Mouse (Mus musculus) retina, postnatal 7 days (tissue): Measurements from ENCODE around the gene Ppp1r12b.

Experiments used
- DNase-seq: peaks from one replicate; pipeline ENCODE4 v3.0.0-alpha.2; 2012; ENCODE audit warnings: low read depth, low spot score

The Ppp1r12b gene

DNA sequence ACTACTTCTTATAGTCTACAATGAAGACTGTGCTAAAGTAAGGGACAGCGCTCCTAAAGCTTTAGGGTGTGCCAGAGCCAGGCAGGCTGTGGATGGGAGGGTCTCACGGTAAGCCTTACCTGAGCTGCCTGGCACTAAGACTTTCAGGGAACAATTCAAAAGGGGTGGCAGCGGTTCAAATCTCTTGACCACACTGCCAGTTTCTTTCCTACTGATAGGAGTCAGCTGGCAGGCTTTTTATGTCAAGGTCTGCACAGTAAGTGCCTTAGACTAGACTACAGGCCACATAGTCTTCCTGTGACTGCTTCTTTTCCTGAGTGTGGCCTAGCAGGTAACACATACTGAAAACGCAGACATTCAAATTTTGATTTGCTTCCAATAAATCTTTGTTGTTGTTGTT lies 192.5 kb downstream of the Ppp1r12b start:
- DNase-seq: no peak

DNA sequence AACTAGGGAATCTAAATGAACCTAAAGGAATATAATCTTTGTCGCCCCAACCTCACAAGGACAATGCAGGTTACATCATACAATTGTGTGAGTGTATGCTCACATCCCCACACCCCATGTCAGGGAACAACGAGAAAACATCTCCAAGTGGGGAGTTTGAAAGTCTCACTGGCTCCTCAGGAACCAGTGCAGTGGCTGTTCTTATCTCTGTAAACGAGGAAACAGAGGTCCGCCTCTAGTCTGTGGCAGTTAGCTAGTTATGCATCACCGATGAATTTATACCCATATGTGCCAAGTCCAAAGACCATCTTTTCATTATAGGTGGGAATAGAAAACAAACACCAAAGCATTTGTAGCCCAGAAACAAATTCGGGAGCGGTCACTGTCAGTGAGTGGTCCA lies 194.2 kb downstream of the Ppp1r12b start:
- DNase-seq: no peak

DNA sequence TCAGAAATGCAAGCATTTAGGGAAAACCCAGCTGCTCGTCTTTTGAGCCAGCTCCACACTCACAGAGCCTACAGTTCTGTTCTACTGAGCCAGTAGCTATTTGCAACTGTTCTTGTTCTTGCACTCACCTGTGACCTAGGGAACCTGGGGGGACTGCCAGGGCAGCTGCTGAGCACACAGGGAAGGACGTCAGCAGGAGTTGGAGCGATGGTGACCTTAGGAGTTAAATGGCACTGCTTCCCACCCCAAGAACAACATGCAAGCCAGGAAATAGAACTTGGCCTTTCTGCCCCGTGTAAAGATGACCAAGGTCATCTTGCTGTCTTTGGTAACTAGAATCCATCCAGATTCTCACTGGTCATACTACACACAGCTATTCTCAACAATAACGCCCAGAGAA lies 195.1 kb downstream of the Ppp1r12b start:
- DNase-seq: no peak

DNA sequence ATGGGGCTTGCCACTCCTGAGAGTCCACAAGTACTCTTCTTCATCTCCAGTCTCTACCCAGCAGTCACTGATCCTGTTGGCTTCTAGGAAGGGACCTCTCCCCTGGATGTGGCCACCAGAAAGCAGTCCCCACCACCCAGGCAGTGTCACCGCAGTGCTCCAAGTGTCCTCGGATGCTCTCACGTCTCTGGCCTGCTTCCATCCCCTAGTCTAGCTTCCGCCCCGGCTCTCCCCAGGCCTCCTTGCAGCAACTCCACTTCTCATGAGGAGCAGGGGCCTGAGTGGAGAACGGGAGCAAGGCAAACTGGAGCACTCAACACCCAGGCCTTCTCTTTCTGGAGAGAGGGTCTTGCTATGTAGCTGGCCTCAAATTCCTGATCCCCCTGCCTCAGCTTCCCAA lies 196.6 kb downstream of the Ppp1r12b start:
- DNase-seq: no peak

DNA sequence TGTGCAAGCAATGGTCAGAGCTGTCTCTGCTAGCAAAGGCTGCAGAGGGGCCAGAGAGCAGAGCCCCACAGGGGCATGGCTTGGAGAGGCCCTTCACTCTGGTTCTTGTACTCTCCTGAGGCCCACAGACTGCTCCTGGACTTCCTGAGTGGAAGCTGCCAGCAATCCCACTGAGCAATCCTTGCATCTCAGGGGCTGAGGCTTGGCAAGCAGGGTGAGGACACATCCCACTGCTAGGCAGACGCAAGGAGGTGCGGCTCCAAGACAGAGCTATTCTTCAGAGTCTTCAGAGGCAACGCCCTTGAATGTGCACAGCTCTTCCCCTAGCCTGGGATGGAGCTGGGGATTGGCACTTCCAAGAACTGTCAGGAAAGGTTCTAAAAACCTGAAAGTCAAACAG lies 198.5 kb downstream of the Ppp1r12b start:
- DNase-seq: no peak

DNA sequence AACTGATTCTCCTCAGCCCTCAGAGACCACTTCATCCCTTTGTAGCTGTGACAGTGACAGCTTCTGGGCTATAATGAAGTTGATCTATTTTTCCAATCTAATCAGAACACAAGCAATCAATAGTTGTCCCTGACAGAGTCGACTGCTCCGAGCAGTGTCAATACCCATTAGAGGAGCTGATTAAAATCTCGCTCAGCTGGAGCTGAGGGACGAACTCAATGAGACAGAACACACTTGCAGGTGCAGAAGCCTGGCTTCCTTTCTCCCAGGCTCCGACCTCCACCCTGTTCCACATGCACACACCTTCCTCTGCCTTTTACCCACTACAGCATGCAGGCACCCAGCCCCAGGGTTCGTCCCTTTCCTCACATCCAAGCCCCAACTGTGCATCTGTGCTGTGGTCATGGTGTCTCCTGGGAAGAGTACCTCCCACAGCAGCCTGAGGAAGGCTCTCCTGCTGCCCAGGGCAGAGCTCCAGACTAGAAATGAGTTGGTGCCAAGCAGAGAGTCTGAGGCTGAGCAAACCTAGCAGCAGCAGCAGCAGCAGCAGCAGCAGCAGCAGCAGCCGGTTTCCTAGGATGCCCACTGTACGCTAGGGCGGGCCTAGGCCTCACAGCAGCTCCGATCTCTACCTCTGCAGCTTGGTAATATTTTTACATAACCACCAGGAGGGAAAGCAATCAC lies 199.4 kb downstream of the Ppp1r12b start:
- no peak for DNase-seq

DNA sequence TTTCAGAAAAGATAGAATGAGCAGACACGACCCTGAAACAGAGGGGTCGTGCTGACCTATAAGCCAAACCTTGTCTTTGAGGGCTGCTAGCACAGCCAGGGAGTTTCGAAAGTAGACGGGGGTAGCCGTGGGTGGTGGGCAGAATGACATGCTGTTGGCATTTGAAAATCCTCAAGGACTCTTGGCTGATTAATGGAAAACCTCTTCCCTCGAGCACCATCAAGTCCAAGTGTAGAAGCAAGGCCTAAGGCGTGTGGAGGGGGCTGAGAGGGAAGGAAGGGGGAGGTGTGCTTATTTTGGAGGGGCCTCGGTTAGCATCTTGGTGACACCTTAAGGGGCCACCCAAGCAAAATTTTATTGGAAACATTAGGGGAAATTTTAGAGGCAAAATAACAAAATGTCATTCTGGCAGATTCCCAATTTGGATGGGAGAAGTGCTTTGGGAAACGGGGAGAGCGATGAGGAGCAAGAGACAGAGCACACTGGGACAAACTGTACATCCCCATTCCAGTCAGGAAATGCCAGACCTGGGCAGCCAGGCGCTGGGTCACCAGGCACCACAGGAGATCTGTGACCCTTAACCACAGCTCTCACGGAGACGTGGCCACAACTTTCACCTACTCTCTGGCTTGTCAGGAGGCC lies 200.1 kb downstream of the Ppp1r12b start:
- DNase-seq: no peak

DNA sequence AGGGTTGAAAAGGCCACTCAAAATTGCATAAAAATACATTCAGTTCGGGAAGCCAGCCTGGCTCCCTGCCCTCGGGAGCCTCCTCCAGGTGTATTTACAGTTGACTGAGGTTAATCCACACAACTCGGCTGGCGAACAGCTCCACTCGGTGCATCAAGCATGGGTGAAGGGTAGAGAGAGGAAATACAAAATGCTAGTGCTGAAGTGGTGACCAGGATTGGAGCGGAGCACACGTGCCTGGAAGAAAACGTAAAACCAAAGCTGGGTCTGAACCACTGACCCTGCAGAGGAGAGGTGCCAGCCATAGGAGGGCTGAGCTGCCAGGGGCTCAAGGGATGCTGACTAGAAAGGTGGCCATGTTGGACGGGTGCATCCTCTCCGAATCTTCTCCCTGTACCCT lies 200.9 kb downstream of the Ppp1r12b start:
- no peak for DNase-seq

DNA sequence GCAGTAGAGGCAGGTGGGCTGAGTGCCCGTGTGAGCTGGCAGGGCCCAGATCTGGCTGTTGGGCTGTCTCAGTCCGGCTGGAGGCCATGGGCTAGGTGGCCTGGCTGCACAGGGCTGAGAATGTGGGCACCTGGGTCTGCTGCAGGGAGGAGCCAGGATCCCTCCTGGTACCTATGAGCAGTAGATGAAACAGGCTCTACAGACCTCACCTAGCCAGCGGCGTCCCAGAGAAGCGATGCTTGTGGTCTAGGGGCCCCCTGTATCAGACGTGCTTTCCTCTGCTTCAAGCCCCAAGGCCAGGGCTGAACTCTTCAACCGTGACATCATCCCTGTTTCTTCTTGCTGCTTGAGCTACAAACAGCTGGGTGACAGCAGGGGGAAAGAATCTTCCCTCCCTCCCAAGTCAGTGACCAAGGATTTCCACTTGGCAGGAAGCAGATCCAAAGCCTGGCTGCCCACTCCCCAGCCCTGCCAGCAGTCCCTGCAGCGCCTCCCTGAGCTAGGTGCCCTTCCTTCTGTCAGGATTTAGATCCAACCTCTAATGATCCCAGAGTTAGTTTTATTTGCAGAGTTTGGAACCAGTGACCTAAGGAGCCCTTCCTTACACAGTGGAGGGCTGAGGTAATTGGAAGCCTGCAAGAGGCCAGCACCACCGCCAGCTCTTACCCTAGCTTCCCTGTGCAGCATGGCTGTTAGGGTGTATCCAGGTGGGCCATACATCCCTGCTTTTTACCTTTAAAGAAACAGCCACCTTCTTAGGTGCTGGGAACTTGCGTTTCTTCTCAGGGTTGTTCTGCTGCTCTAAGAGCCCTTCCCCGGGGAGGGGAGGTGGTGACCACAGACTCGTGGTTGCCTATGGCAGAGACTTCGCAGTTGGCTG lies 201.8 kb downstream of the Ppp1r12b start:
- no peak for DNase-seq

DNA sequence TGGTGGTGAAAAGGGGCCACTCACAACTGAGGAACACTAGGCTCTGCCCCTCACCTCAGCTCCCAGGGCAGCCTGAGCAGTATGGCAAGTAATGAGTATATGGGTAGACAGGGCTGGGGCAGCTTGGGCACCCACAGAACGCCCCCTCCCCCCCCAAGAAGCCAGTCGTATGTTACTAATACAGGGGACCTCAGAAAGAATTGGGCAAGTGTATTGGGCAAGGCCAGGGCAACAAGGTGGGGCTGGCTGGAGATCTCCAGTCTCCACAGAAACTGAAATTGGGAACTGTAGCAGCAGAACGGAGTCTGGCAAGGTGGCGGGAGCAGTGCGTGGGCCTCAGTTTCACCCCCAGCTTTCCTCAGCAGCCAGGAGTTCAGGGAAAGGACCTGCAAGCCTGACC lies 203.3 kb downstream of the Ppp1r12b start:
- no peak for DNase-seq

DNA sequence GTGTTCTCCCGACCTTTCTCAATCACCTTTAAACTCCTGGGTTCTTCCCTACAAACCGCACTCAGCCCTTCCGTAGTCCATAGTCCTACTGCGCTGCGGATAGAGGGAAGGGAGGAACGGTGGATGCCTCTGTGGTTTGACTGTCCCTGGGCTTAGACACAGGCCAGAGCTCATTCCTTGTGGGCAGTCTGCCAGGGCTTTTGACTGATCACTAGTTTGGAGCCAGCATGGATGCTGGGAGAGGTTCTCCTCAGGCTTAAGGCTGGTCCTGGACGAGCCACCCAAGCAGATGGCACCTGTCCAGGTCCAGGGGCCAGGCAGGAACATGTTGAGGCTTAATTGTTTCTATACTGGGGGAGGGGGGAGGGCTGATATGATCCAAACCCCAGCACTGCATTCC lies 205.9 kb downstream of the Ppp1r12b start:
- no peak for DNase-seq

DNA sequence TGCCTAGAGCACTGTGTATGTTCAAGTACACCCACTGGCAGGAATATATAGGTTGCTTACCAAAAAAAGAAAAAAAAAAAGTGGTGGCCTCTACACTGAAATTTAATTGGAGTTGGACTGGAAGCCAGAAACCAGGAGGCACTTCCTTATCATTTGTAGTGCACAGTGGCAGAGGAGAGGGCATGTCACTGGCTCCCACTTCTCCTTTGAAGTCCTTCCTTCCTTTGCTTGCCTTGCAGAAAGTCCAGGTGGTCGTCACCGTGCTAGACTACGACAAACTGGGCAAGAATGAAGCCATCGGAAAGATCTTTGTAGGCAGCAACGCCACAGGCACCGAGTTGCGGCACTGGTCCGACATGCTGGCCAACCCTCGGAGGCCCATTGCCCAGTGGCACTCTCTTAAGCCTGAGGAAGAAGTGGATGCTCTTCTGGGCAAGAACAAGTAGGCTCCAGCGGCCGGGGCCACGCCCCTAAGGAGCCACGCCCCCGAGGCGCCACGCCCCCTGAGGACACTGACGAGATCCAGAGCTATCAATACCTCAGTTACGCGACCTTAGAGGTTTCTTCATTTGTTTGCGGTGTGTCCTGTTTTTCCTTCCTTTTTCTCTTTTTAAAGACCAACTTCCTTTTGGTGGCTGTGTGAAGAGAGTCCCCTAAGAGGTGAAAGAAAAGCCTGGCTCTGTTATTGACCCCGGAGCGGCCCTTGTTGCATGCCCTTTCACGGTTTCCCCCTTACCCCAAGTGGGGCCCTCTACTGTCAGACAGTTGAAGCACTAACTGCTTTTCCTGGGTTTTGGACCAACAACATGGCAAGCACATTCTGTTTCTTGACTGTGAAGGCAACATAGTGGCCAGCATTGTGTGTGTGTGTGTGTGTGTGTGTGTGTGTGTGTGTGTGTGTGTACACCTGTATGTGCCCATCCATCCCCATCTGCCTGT lies 208.2 kb downstream of the Ppp1r12b start:
- DNase-seq: no peak

DNA sequence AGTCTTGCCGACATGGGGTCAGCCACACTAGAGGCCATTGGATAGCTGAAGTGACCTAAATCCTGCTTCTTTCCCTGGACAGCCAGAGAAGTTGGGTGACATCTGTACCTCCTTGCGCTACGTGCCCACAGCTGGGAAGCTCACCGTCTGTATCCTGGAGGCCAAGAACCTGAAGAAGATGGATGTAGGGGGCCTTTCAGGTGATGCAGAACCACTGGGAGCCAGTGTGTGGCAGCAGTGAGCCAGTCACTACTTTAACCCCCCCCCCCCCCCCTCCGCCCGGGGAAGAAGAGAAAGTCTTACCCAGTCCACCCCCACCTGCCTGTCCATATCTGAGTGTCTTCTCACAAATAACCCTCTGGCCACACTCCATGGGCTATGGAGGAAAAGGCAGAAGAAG lies 210.1 kb downstream of the Ppp1r12b start:
- peak; percentile 31 for DNase-seq

DNA sequence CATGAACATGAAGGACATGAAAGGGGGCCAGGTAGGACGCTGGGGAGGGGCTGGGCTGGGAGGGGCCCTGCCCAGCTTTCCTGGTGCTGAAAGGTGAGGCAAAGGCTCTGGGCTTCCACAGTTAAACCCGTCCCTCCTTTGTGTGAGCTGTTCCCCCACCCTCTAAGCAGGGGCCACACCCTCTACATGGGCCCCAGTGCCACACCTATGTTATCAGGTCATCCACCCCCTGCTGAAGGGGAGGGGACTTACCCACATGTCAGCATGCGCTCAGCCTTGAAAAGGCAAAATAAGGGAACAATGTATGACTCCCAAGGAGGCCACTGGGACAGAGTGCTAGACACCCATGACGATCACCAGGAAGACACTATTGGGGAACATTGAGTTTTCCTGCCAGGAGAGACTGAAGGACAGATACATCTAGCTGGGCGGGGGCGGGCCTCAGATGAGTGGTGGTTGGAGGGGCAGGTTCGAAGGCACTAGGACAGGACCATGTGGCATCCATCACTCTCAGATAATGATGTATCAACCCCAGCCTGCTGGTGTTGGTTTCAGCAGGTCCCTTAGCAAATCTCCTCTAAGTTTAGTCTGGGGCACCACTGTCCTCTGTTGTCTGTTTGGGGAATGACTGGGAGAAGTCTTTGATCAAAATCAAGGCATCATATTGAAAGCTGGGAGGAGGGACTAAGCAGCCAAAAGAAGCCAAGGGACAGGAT lies 213.6 kb downstream of the Ppp1r12b start:
- no peak for DNase-seq

DNA sequence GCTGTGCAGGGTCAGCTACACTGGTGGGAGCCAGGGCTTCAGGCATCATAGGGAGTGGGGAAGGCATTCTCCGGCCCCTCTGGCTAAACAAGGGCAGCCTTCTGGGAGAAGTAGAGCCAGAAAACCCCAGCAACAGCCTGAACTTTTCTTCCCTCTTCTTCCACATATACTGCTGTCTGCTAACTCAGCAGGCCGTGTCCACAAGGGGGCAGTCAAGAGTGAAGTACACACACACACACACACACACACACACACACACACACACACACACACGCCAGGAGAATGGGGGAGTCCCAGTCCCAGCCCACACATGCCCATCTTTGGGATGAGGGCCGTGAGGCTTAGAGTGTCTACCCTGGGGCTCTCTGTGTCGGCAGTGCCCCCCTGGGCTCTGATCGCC lies 214.3 kb downstream of the Ppp1r12b start:
- DNase-seq: no peak

DNA sequence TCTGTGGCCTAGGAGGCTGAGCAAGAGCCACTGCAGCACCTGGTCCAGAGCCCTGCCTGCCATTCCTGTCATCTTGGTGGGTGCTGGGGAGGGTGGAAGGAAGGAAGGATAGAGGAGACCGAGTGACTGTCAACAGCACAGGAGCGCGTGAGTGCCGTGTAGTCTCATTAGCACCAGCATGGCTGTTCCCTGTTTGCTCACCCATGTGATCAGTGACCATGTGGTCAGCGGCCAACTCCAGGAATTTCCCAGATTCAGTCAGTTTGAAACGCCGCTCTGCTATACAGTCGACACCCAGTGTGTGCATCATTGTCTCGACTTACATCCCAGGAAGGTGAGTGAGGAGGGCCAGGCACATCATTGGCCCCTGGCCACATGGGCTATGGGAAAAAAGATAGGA lies 218.3 kb downstream of the Ppp1r12b start:
- no peak for DNase-seq

DNA sequence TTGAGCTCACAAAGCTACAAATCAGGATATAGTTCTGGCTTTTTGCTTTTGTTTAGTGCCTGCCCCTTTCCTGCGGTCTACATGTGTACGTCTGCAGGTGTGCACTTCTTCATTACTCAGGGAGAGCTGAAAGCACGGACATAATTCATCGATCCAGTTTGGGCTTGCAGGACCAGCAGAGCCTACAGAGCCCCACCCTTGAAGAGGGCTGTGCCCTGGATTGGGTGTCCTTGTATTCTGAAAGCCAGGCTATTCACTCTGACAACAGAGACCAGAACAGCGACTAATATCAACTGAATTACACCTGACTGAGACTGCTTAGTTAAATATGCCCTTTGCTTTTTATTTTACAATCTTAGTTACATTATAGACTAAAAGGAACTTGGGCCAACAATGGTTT lies 222.1 kb downstream of the Ppp1r12b start:
- no peak for DNase-seq

DNA sequence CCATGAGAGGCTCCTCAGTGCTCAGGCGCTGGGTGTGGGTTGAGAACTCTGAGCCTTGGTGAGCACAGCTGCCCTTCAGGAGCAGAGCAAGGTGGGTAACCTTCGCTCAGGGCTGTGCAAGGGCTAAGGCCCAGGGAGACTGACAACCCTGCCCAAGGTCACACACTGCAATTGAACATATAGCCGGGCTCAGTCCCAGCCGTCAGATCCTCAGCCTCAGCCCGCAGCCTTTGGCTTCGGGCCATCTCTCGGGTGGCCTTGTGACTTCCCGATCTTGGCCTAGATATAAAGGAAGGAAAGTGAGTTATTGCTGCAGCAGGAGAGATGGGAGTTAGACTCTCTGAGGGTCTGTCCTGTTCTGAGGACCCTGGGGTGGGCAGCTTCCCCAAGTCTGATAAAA lies 228.5 kb downstream of the Ppp1r12b start:
- no peak for DNase-seq

DNA sequence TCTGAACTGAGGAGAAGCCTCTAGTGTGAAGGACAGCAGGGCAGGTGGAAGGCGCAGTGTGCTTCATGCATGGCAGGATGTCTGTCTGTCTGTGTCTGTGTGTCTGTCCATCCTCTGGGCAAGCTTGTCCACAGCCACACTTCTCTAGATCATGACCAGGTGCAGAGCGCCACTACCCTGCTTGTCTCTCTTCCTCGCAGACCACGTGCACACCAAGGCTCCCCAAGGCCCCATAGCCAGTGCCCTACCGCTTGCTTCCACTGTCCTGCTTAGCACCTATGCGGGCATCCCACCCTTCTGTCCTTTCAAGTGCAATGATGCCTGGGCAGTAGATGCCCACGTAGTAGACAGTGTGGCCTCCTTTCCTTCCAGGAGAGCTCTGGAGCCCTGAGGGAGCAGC lies 229.3 kb downstream of the Ppp1r12b start:
- DNase-seq: no peak

DNA sequence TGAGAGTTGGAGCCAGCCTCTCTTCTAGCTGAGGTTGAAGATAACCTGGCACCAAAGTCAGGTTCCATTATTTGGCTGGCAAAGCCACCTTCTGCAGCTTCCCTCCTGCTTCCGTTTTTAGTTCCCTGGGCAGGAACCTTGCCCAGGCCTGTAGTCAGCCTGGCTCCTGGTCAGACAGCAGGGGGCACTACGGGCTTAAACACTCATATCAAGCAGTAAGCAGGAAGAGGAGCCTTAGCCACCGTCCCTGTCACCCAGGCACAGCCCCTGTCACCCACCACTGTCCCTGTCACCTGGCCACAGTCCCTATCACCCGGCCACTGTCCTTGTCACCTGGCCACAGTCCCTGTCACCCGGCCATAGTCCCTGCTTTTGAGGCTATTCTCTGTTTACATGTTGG lies 230.5 kb downstream of the Ppp1r12b start:
- no peak for DNase-seq

DNA sequence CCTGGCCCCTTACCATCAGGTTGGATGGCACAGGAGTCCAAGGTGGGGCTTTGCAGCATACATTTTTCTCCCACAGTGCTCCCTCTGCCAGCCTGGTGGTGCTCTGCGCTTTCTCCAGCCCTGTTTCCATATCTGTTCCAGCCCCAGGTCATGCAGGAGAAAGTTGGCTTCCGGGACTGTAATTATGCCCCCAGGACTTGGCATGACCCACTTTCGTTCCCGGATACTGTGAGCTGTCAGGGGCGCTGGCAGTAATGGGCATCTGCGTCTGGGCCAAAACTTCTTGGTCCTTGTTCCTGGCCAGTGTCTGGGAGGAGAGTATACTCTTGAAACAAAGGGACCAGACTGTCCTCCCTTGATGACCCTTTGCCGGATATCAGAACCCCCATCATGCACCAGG lies 232.9 kb downstream of the Ppp1r12b start:
- no peak for DNase-seq
